Comparison of ENCODE assay signal across 9 mouse cellular contexts in genomic region chr11:62396405-62396804, GRCm38 (mm10).
DNase-seq lines count a peak whose midpoint lies in the region; ATAC-seq and TF ChIP-seq lines count a peak whose summit lies in the region.
"Had no signal": no experiment of that assay in that cellular context is flagged by ENCODE, and none has a peak within 500 bp of the region (broad histone marks: within the 10 kb centered on the region; RNA-seq: fewer than 3 reads in every experiment).

No protein-coding gene starts in this region.

- peak; percentile 72 for TF ChIP-seq CTCF in kidney, postnatal 0 days (IDR thresholded peaks at IDR 0.05; ENCODE audit: low read depth)

- H3K9me3 ChIP-seq in limb, embryonic 11.5 days (ENCODE audit: control insufficient read depth, low read length), result no peaks in the 10 kb centered on the region
- no peaks in the 10 kb centered on the region for H3K9me3 ChIP-seq in limb, embryonic 10.5 days (replicated peaks)
- no peaks in the 10 kb centered on the region for H3K9me3 ChIP-seq in kidney, postnatal 0 days (replicated peaks; ENCODE audit: low read length)
- H3K9me3 ChIP-seq: heart, embryonic 15.5 days had no signal

- WGBS in limb, embryonic 11.5 days, result 91% methylated on average over 2 of the region's 2 CpGs
- 91% methylated on average over 2 of the region's 2 CpGs for WGBS in limb, embryonic 10.5 days
- WGBS in kidney, postnatal 0 days, result 88% methylated on average over 2 of the region's 2 CpGs

- H3K36me3 ChIP-seq in limb, embryonic 11.5 days (ENCODE audit: control insufficient read depth, insufficient read depth, low read length), result peaks cover 8% of the 10 kb centered on the region; the same call in 1 of the 2 replicates
- peaks cover 88% of the 10 kb centered on the region for H3K36me3 ChIP-seq in limb, embryonic 10.5 days
- peaks cover 22% of the 10 kb centered on the region for H3K36me3 ChIP-seq in kidney, postnatal 0 days (ENCODE audit: insufficient read depth, low read length)

- no peak overlapping the region for H3K4me3 ChIP-seq in limb, embryonic 11.5 days (ENCODE audit: low read depth, low read length)
- no peak overlapping the region for H3K4me3 ChIP-seq in limb, embryonic 10.5 days
- no peak overlapping the region for H3K4me3 ChIP-seq in kidney, postnatal 0 days (replicated peaks; ENCODE audit: low read depth, low read length)
- H3K4me3 ChIP-seq: heart, embryonic 15.5 days had no signal

- ATAC-seq in cerebellum, adult (ENCODE audit: insufficient number of reproducible peaks, low FRiP score, low TSS enrichment), result no peak
- ATAC-seq in limb, embryonic 11.5 days (ENCODE audit: insufficient number of reproducible peaks, low FRiP score, low TSS enrichment, low read depth), result no peak
- ATAC-seq in kidney, postnatal 0 days (replicated peaks; ENCODE audit: low FRiP score, low read depth), result no peak
- no peak for ATAC-seq in granulocyte monocyte progenitor cell, adult 5-6 weeks (replicated peaks; ENCODE audit: poor library complexity, severe bottlenecking)

- no peak overlapping the region for H3K9ac ChIP-seq in limb, embryonic 11.5 days (ENCODE audit: low read length)
- no peak overlapping the region for H3K9ac ChIP-seq in kidney, postnatal 0 days (ENCODE audit: low read depth, low read length)
- H3K9ac ChIP-seq: heart, embryonic 15.5 days had no signal

- H3K4me1 ChIP-seq in limb, embryonic 11.5 days (ENCODE audit: control insufficient read depth, insufficient read depth, low read length), result no peaks in the 10 kb centered on the region
- H3K4me1 ChIP-seq in limb, embryonic 10.5 days, result no peaks in the 10 kb centered on the region
- H3K4me1 ChIP-seq in kidney, postnatal 0 days (replicated peaks; ENCODE audit: insufficient read depth, low read length), result no peaks in the 10 kb centered on the region
- H3K4me1 ChIP-seq: heart, embryonic 15.5 days had no signal

- H3K27me3 ChIP-seq in limb, embryonic 11.5 days (ENCODE audit: control insufficient read depth, insufficient read depth, low read length), result no peaks in the 10 kb centered on the region
- H3K27me3 ChIP-seq in limb, embryonic 10.5 days (ENCODE audit: low read depth, poor library complexity, severe bottlenecking), result no peaks in the 10 kb centered on the region
- no peaks in the 10 kb centered on the region for H3K27me3 ChIP-seq in kidney, postnatal 0 days (ENCODE audit: insufficient read depth, low read length)
- H3K27me3 ChIP-seq: heart, embryonic 15.5 days had no signal

- DNase-seq in cerebellum, adult 11 months, result peak; percentile 34
- DNase-seq in limb, embryonic 11.5 days (ENCODE audit: low spot score), result peak; percentile 29
- DNase-seq in limb, embryonic 10.5 days (ENCODE audit: low spot score), result no peak
- DNase-seq in c-Kit-positive CD71-positive TER-119-positive erythroid progenitor cells, embryonic 14.5 days (ENCODE audit: low spot score), result peak; percentile 29
- peak; percentile 64 for DNase-seq in kidney, postnatal 0 days (ENCODE audit: low spot score)
- DNase-seq in skeletal muscle tissue, adult 2 months (ENCODE audit: low read depth, low spot score), result peak; percentile 11

- no peak overlapping the region for H3K27ac ChIP-seq in limb, embryonic 11.5 days (replicated peaks; ENCODE audit: low read depth, low read length)
- no peak overlapping the region for H3K27ac ChIP-seq in limb, embryonic 10.5 days
- no peak overlapping the region for H3K27ac ChIP-seq in kidney, postnatal 0 days
- H3K27ac ChIP-seq: heart, embryonic 15.5 days had no signal

- no peak overlapping the region for H3K4me2 ChIP-seq in limb, embryonic 11.5 days (ENCODE audit: low read depth, severe bottlenecking)
- H3K4me2 ChIP-seq in kidney, postnatal 0 days (ENCODE audit: low read length), result no peak overlapping the region
- H3K4me2 ChIP-seq: heart, embryonic 15.5 days had no signal
